Mouse (Mus musculus): Measurements from ENCODE around the gene Babam2. TPM values are rescaled to one million over a fixed set of nuclear protein-coding genes. Genes with fewer than 3 reads are reported as not detected.

Babam2 gene
- polyA plus RNA-seq, 1 experiment, result 77.2 TPM

GRCm38 (mm10) chr5:32037546-32037945 lies 340.1 kb downstream of the Babam2 start:
- Histone ChIP-seq H3K27me3 (ENCODE audit: control insufficient read depth, insufficient read depth, insufficient read length) (no peaks in the 10 kb centered on the region), H3K79me2 (ENCODE audit: control insufficient read depth, insufficient read depth) (no peaks in the 10 kb centered on the region), H3K36me3 (ENCODE audit: control insufficient read depth, insufficient read depth) (no peaks in the 10 kb centered on the region), H3K4me2 (ENCODE audit: low read depth) (no peak overlapping the region), H3K4me3 (no peak overlapping the region), H3ac (ENCODE audit: control insufficient read depth, insufficient read length) (no peak overlapping the region)
- TF ChIP-seq TCF3 (IDR thresholded peaks at IDR 0.05; ENCODE audit: insufficient read length, low read depth), result no peak
- TF ChIP-seq TCF12 (IDR thresholded peaks at IDR 0.05; ENCODE audit: insufficient read depth, poor library complexity, severe bottlenecking), result no peak
- TF ChIP-seq POLR2AphosphoS2 (IDR thresholded peaks at IDR 0.05; ENCODE audit: insufficient read length, low read depth), result no peak
- TF ChIP-seq POLR2A (IDR thresholded peaks at IDR 0.05; ENCODE audit: insufficient read length, low read depth), result no peak
- TF ChIP-seq REST (IDR thresholded peaks at IDR 0.05; ENCODE audit: insufficient read depth, insufficient read length), result no peak
- no peak for TF ChIP-seq MYOD1 (IDR thresholded peaks at IDR 0.05; ENCODE audit: control insufficient read depth in 1 of 3, insufficient read length in 2 of 3, low read depth in 2 of 3)
- TF ChIP-seq CEBPB (IDR thresholded peaks at IDR 0.05; ENCODE audit: insufficient read depth, poor library complexity, severe bottlenecking), result no peak
- TF ChIP-seq MYOG (IDR thresholded peaks at IDR 0.05; ENCODE audit: control insufficient read depth in 1 of 3, insufficient read depth in 1 of 3, insufficient read length in 2 of 3, low read depth in 2 of 3), result no peak
- TF ChIP-seq MAX (IDR thresholded peaks at IDR 0.05; ENCODE audit: low read depth), result no peak
- TF ChIP-seq E2F4 (IDR thresholded peaks at IDR 0.05; ENCODE audit: insufficient read depth), result no peak
- TF ChIP-seq SRF (IDR thresholded peaks at IDR 0.05; ENCODE audit: control insufficient read depth, insufficient read length, low read depth), result no peak
- no peak for TF ChIP-seq USF1 (IDR thresholded peaks at IDR 0.05; ENCODE audit: low read depth)

GRCm38 (mm10) chr5:32038994-32039393 lies 341.5 kb downstream of the Babam2 start:
- TF ChIP-seq POLR2A (IDR thresholded peaks at IDR 0.05; ENCODE audit: insufficient read length, low read depth) (no peak), CEBPB (IDR thresholded peaks at IDR 0.05; ENCODE audit: insufficient read depth, poor library complexity, severe bottlenecking) (no peak), MYOG (IDR thresholded peaks at IDR 0.05; ENCODE audit: control insufficient read depth in 1 of 3, insufficient read depth in 1 of 3, insufficient read length in 2 of 3, low read depth in 2 of 3) (no peak), MYOD1 (IDR thresholded peaks at IDR 0.05; ENCODE audit: control insufficient read depth in 1 of 3, insufficient read length in 2 of 3, low read depth in 2 of 3) (no peak), REST (IDR thresholded peaks at IDR 0.05; ENCODE audit: insufficient read depth, insufficient read length) (no peak), E2F4 (IDR thresholded peaks at IDR 0.05; ENCODE audit: insufficient read depth) (no peak), TCF12 (IDR thresholded peaks at IDR 0.05; ENCODE audit: insufficient read depth, poor library complexity, severe bottlenecking) (no peak)
- Histone ChIP-seq H3K4me2 (ENCODE audit: low read depth) (no peak overlapping the region), H3K4me3 (no peak overlapping the region), H3K79me2 (ENCODE audit: control insufficient read depth, insufficient read depth) (no peaks in the 10 kb centered on the region), H3K36me3 (ENCODE audit: control insufficient read depth, insufficient read depth) (no peaks in the 10 kb centered on the region), H3K27me3 (ENCODE audit: control insufficient read depth, insufficient read depth, insufficient read length) (no peaks in the 10 kb centered on the region), H3ac (ENCODE audit: control insufficient read depth, insufficient read length) (no peak overlapping the region)

GRCm38 (mm10) chr5:32039511-32039910 lies 342.0 kb downstream of the Babam2 start:
- Histone ChIP-seq H3K4me2 (ENCODE audit: low read depth) (no peak overlapping the region), H3K36me3 (ENCODE audit: control insufficient read depth, insufficient read depth) (no peaks in the 10 kb centered on the region), H3K4me3 (no peak overlapping the region), H3K79me2 (ENCODE audit: control insufficient read depth, insufficient read depth) (no peaks in the 10 kb centered on the region), H3K27me3 (ENCODE audit: control insufficient read depth, insufficient read depth, insufficient read length) (no peaks in the 10 kb centered on the region), H3ac (ENCODE audit: control insufficient read depth, insufficient read length) (no peak overlapping the region)
- TF ChIP-seq REST (IDR thresholded peaks at IDR 0.05; ENCODE audit: insufficient read depth, insufficient read length) (no peak), TCF3 (IDR thresholded peaks at IDR 0.05; ENCODE audit: insufficient read length, low read depth) (no peak)

- TF ChIP-seq MYOD1 (IDR thresholded peaks at IDR 0.05; ENCODE audit: control insufficient read depth in 1 of 3, insufficient read length in 2 of 3, low read depth in 2 of 3) (no peak), POLR2AphosphoS2 (IDR thresholded peaks at IDR 0.05; ENCODE audit: insufficient read length, low read depth) (no peak), TCF3 (IDR thresholded peaks at IDR 0.05; ENCODE audit: insufficient read length, low read depth) (no peak), SRF (IDR thresholded peaks at IDR 0.05; ENCODE audit: control insufficient read depth, insufficient read length, low read depth) (no peak), USF1 (IDR thresholded peaks at IDR 0.05; ENCODE audit: low read depth) (no peak), MAX (IDR thresholded peaks at IDR 0.05; ENCODE audit: low read depth) (no peak), POLR2A (IDR thresholded peaks at IDR 0.05; ENCODE audit: insufficient read length, low read depth) (no peak), CEBPB (IDR thresholded peaks at IDR 0.05; ENCODE audit: insufficient read depth, poor library complexity, severe bottlenecking) (no peak), MYOG (IDR thresholded peaks at IDR 0.05; ENCODE audit: control insufficient read depth in 1 of 3, insufficient read depth in 1 of 3, insufficient read length in 2 of 3, low read depth in 2 of 3) (no peak), TCF12 (IDR thresholded peaks at IDR 0.05; ENCODE audit: insufficient read depth, poor library complexity, severe bottlenecking) (no peak), E2F4 (IDR thresholded peaks at IDR 0.05; ENCODE audit: insufficient read depth) (no peak), REST (IDR thresholded peaks at IDR 0.05; ENCODE audit: insufficient read depth, insufficient read length) (no peak)
- H3K4me3 ChIP-seq, result no peak overlapping the region
- no peaks in the 10 kb centered on the region for H3K79me2 ChIP-seq (ENCODE audit: control insufficient read depth, insufficient read depth)
- H3K27me3 ChIP-seq (ENCODE audit: control insufficient read depth, insufficient read depth, insufficient read length), result no peaks in the 10 kb centered on the region
- H3ac ChIP-seq (ENCODE audit: control insufficient read depth, insufficient read length), result no peak overlapping the region
- H3K4me2 ChIP-seq (ENCODE audit: low read depth), result no peak overlapping the region
- H3K36me3 ChIP-seq (ENCODE audit: control insufficient read depth, insufficient read depth), result no peaks in the 10 kb centered on the region
Measured at GRCm38 (mm10) chr5:32043153-32043552, 345.7 kb downstream of the Babam2 start.

- Histone ChIP-seq H3K36me3 (ENCODE audit: control insufficient read depth, insufficient read depth) (no peaks in the 10 kb centered on the region), H3K79me2 (ENCODE audit: control insufficient read depth, insufficient read depth) (no peaks in the 10 kb centered on the region), H3K4me2 (ENCODE audit: low read depth) (no peak overlapping the region), H3ac (ENCODE audit: control insufficient read depth, insufficient read length) (no peak overlapping the region), H3K4me3 (no peak overlapping the region), H3K27me3 (ENCODE audit: control insufficient read depth, insufficient read depth, insufficient read length) (no peaks in the 10 kb centered on the region)
- TF ChIP-seq E2F4 (IDR thresholded peaks at IDR 0.05; ENCODE audit: insufficient read depth), result no peak
- no peak for TF ChIP-seq POLR2AphosphoS2 (IDR thresholded peaks at IDR 0.05; ENCODE audit: insufficient read length, low read depth)
- no peak for TF ChIP-seq MAX (IDR thresholded peaks at IDR 0.05; ENCODE audit: low read depth)
Measured at GRCm38 (mm10) chr5:32043996-32044395, 346.5 kb downstream of the Babam2 start.
